Mouse (Mus musculus): Measurements from ENCODE around the gene Myo18a.
A peak's percentile ranks its signal among the peaks of the same experiment; 100 is the strongest.

Myo18a gene

DNA sequence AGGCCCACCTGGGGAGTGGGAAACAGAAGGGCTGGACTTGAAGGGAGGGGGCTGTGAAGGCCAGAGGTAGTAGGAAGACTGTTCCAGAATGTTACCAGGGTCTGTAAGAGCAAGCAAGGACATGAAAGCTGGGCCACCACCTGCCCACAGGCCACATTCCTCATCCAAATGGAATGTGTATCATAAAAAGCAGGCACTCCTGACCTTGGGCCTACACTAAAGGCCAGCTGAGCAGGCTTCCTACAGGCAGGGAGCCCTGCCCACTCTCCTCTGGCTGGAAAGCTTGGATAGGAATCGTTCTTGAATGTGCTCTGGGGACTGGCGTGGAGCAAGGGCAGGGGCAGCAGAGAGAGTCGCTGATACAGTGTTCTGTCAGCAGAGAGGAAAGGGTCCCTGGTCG lies 73.7 kb downstream of the Myo18a start:
- no peak for DNase-seq (ENCODE audit: low spot score)

DNA sequence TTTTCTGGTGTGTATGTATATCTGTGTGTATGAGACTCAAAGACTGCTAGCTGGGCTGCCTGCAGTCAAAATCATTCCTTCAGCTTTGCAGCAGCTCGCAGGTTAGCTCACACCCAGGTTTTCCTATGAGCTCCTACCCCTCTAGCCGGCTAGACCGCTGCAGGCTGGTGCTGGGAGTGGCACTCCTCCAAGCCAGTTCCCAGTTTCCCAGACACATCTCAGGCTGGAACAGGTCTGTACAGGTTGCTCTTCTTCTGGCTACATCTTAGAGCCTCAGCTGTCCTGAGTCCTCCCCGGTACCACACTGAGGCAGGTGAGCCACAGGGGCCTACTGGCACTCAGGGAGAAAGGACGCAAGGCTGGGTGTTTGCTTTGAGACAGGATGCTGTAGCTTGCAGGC lies 74.8 kb downstream of the Myo18a start:
- no peak for DNase-seq (ENCODE audit: low spot score)

GRCm38 (mm10) chr11:77840523-77841245 lies 77.6 kb downstream of the Myo18a start:
- no peak for DNase-seq (ENCODE audit: low spot score)

DNA sequence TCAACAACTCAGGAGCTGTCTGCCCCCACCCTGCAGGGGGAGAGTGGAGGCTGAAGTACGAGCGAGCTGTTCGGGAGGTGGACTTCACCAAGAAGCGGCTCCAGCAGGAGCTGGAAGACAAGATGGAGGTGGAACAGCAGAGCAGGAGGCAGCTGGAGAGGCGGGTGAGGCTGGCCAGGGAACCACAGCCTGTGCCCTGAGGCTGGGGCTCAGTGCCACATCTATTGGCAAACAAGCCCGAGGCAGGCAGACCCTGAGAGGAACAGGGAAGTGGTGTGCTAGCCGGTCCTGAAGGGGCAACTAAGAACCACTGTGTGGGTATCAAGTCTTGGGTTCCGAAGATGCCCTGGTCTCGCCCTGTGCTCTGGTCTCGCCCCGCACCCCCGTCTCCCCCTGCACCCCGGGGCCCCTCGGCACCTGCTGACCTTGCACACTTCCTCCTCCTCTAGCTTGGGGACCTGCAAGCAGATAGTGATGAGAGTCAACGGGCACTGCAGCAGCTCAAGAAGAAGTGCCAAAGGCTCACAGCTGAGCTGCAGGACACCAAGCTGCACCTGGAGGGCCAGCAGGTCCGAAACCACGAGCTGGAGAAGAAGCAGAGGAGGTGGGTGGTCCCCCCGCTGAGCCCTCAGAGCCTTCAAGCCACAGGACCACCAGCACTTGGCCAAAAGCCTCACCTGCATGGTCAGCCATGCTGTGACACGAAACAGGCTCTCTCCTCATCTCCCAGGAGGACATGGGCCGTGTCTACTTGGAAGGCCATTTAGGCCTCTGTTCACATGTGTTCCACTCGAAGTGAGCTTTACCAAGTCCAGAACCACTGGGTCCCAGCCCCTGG lies 80.2 kb downstream of the Myo18a start:
- no peak for DNase-seq (ENCODE audit: low spot score)

GRCm38 (mm10) chr11:77843906-77844200 lies 80.8 kb downstream of the Myo18a start:
- DNase-seq (ENCODE audit: low spot score): no peak

DNA sequence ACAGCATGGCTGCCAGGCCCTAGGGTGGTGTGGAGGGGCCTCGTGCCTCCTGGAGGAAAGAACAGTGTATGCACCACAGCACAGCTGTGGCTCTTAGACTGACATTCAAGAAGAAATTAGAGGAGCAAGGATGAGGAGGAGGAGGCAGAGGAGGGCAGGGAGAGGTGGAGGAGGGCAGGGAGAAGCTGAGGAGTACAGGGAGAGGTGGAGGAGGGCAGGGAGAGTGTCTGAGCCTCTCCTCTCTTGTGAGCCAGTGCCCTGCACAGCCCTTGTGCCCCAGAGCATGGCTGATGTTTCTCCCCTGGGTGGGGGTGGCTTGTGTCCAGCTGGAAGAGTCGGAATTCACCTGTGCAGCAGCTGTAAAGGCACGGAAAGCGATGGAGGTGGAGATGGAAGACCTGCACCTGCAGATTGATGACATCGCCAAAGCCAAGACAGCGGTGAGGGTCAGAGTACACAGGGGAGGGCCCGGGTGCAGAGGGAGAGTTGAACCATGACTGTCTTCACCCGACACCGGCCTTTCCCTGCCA lies 84.6 kb downstream of the Myo18a start:
- DNase-seq (ENCODE audit: low spot score): no peak

GRCm38 (mm10) chr11:77848131-77848530 lies 85.1 kb downstream of the Myo18a start:
- no peak for DNase-seq (ENCODE audit: low spot score)

- no peak for DNase-seq (ENCODE audit: low spot score)
Observed at GRCm38 (mm10) chr11:77849151-77849550, 86.1 kb downstream of the Myo18a start.

- peak; percentile 65 for DNase-seq (ENCODE audit: low spot score)
Observed at GRCm38 (mm10) chr11:77850401-77851244, 87.6 kb downstream of the Myo18a start.

- DNase-seq (ENCODE audit: low spot score): no peak
Observed at GRCm38 (mm10) chr11:77851483-77852010, 88.5 kb downstream of the Myo18a start.

GRCm38 (mm10) chr11:77852195-77852594 lies 89.1 kb downstream of the Myo18a start:
- no peak for DNase-seq (ENCODE audit: low spot score)

DNA sequence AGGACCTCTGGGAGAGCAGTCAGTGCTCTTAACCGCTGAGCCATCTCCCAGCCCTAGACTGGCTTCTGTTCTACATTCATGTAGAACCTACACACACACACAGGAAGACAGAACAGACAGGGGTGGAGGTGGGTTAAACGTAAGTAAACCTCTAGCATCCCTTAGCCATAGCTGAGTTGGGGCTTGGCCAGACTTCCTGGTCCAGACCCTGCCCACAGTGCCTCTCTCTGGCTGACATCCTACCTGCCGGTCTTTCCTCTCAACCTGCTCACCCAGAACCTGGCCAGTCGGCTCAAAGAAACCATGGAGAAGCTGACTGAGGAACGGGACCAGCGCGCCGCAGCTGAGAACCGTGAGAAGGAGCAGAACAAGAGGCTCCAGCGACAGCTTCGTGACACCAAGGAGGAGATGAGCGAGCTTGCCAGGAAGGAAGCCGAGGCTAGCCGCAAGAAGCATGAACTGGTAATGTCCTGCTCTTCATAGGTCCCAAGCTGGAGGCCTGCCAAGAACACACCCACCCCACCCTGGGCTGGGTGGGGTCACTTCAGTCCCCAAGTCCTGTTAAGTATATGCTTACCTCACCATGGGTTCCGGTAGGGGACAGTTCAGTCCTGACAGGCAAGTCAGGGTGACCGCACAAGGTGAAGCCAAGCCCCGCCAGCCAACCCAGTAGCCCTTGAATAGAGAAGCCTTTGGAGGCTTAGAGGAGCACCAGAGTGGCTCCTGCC lies 90.1 kb downstream of the Myo18a start:
- no peak for DNase-seq (ENCODE audit: low spot score)

GRCm38 (mm10) chr11:77854641-77855040 lies 91.6 kb downstream of the Myo18a start:
- DNase-seq (ENCODE audit: low spot score): no peak

- no peak for DNase-seq (ENCODE audit: low spot score)
Observed at GRCm38 (mm10) chr11:77855396-77855795, 92.3 kb downstream of the Myo18a start.

GRCm38 (mm10) chr11:77857089-77857488 lies 94.0 kb downstream of the Myo18a start:
- DNase-seq (ENCODE audit: low spot score): no peak

GRCm38 (mm10) chr11:77858589-77858988 lies 95.5 kb downstream of the Myo18a start:
- DNase-seq (ENCODE audit: low spot score): no peak

DNA sequence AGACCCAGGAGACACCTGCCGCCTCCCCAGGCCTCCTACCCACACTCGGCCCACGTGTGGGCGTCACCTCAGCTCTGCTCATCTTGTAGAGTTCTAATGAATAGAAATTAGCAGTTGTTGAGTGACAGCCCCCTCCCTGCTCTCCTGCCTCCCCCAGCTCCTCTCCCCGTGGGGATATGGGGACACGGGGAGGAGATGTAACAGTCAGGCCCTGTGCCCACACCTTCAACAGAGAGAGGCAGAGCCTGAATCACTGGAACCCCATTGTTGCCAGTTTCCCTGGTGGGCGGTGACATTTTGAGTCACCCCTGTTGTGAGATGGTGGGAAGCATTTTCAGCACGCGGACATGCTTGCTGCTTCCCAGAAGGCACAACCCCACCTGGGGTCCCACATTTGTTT lies 97.9 kb downstream of the Myo18a start:
- DNase-seq (ENCODE audit: low spot score): peak; percentile 71

- DNase-seq (ENCODE audit: low spot score): no peak
Observed at GRCm38 (mm10) chr11:77862887-77863286, 99.8 kb downstream of the Myo18a start.

- DNase-seq (ENCODE audit: low spot score): no peak
Observed at GRCm38 (mm10) chr11:77864771-77865170, 101.7 kb downstream of the Myo18a start.

- DNase-seq (ENCODE audit: low spot score): no peak
Observed at GRCm38 (mm10) chr11:77867419-77868083, 104.5 kb downstream of the Myo18a start.

DNA sequence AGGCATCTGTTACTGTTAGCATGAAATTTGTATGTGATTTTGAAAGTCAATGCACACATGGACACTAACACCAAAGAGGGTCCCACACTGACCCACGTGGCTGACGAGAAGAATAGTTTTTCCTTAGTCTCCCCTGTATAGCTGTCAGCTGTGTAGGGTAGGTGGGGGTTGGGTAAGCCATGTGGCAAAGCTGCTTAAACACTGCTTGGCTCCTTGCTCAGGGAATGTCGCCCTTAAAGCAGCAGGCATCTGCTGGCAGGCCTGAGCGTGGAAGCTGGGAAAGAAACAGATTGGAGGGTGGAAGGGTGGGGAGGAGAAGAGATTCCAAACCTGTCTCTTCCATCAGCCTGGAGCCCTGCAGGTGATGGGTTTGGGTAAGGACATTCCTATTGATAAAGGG lies 108.4 kb downstream of the Myo18a start:
- no peak for DNase-seq (ENCODE audit: low spot score)
